Mouse (Mus musculus) cortical plate, adult 2 months (tissue): ENCODE measurements around the gene Prss53. TPM values are rescaled to one million over a fixed set of nuclear protein-coding genes. Genes with fewer than 3 reads are reported as not detected.

Experiments used
- H3K27ac ChIP-seq: fragments of 200-500 bp; 2 replicates; pipeline ENCODE4 v1.5.1; 2012; ENCODE audit warnings: low read length, control low read depth, inconsistent platforms; ENCODE audit not compliant: insufficient read depth
- H3K4me1 ChIP-seq: fragments of 200-500 bp; 2 replicates; pipeline ENCODE4 v1.6.1; 2011; ENCODE audit warnings: low read length; ENCODE audit not compliant: control insufficient read depth, insufficient read depth
- H3K4me3 ChIP-seq: fragments of 200-500 bp; 2 replicates; pipeline ENCODE4 v1.5.1; 2011; ENCODE audit warnings: mild to moderate bottlenecking, low read length, control low read depth; ENCODE audit not compliant: insufficient read depth
- CTCF ChIP-seq: fragments of 200-500 bp; IDR thresholded peaks from 2 replicates; pipeline ENCODE4 v1.5.1; 2011; ENCODE audit warnings: mild to moderate bottlenecking, control low read depth, low read length; ENCODE audit not compliant: insufficient read depth; ENCODE audit errors: extremely low read depth
- POLR2A ChIP-seq: fragments of 200-500 bp; IDR thresholded peaks from 2 replicates; pipeline ENCODE4 v1.6.1; 2011; ENCODE audit warnings: mild to moderate bottlenecking, low read length, control low read depth; ENCODE audit not compliant: insufficient read depth; ENCODE audit errors: extremely low read depth
- polyA plus RNA-seq: library from polyadenylated mRNA; depleted of rRNA; stranded (reverse); fragments of >200 nt; gene quantifications from 2 replicates; pipeline ENCODE4 v1.2.3, GENCODE M21; 2012

Prss53 gene
- polyA plus RNA-seq, 1 experiment = 4.6 TPM

DNA sequence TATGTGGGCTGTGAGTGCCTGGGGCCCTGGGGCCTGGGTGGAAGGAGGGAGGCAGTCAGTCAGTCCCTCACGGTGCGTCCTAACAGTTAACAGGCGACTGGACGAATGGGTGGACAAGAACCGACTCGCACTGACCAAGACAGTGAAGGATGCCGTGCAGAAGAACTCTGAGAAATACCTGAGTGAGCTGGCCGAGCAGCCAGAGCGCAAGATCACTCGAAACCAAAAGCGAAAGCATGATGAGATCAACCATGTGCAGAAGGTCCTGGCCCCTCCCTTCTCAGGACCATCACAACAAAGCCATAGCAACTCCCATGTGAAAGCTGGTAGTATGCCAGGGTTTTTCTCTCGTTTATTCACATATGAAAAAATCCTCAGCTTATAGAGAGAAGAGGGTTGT lies 24.5 kb upstream of the Prss53 start:
- Histone ChIP-seq H3K27ac (no peak overlapping the region), H3K4me1 (no peaks in the 10 kb centered on the region), H3K4me3 (no peak overlapping the region)
- TF ChIP-seq POLR2A (no peak), CTCF (no peak)

DNA sequence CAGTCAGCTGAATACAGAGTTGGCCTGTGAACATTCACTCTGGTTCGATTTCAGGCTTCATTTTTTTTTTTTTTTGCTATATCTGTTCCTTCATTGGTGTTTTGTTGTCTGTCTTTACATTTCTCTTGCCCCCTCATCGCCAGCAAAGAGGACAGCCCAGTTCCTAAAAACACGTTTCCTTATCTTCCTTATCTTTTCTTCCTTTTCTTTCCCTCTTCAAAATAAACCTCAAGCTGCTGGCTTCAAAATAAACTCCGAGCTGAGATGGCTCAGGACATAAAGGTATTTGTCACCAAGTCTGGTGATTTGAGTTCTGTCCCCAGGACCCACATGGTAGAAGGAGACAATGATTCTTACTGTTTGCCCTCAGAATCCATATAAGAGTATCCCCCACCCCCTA lies 22.2 kb upstream of the Prss53 start:
- H3K27ac ChIP-seq = no peak overlapping the region
- TF ChIP-seq POLR2A = no peak
- TF ChIP-seq CTCF = no peak
- H3K4me1 ChIP-seq = no peaks in the 10 kb centered on the region
- peak overlapping the region; percentile 39 for H3K4me3 ChIP-seq

DNA sequence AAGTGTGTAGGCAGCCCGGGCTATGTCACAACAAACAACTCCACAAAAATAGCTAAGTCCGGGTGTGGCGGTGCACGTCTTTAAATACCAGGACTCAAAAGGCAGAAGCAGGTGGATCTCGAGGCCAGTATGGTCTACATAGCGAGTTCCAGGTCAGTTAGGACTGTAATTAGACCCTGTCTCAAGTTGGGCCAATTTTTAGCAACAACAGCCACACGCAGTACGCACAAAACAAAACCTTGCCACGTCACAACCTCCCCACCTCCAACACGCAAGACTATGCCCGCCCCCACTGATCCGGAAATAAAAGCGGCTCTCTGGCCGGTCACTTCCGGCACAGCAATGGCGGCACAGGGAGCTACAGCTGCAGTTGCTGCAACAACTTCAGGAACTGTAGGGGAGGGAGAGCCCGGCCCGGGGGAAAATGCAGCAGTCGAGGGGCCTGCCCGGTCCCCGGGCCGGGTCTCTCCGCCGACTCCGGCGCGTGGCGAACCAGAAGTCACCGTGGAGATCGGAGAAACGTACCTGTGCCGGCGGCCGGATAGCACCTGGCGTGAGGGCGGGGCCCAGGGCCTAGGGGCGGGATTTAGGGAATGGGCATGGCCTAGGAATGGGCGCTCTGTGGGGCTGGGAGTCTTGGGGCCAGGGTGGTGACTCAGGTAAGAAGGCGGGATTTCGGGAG lies 21.6 kb upstream of the Prss53 start, which contains the start of gene Kat8:
Gene Kat8, plus strand, starts transcription at position 327 of the 682 bp plus-strand sequence.
- no peak for TF ChIP-seq CTCF
- TF ChIP-seq POLR2A = peak; percentile 89
- peak within 1 kb of the TSS; percentile 85 for H3K27ac ChIP-seq

DNA sequence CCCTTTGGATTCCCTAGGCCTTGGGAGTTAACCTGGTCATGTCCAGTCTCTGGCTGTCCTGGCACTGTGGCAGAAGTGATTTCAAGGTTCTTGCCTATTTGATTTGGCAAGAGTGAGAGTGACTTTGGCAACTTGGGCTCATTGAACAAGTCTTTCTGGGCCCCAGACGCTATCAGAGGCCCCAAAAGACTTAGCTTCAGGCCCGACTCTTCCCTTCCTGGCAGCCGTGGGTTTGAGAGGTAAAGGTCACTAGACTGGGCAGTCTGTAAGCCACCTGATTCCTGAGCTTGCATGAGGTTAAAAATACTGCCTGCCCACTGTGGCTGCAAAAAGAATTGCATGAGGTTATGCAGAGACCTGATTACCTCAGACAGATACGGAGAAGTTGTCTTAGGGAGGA lies 17.9 kb upstream of the Prss53 start:
- Histone ChIP-seq H3K4me1 (0 out of 2 replicates have a peak, but pooled peaks cover 4% of the 10 kb centered on the region), H3K27ac (no peak overlapping the region), H3K4me3 (no peak overlapping the region)
- TF ChIP-seq CTCF (no peak), POLR2A (no peak)

More for the DNA sequence above, 21.6 kb upstream of the Prss53 start, which contains the start of gene Kat8:
- H3K4me3 ChIP-seq = peak within 1 kb of the TSS; percentile 39
- H3K4me1 ChIP-seq = no peaks in the 10 kb centered on the region

DNA sequence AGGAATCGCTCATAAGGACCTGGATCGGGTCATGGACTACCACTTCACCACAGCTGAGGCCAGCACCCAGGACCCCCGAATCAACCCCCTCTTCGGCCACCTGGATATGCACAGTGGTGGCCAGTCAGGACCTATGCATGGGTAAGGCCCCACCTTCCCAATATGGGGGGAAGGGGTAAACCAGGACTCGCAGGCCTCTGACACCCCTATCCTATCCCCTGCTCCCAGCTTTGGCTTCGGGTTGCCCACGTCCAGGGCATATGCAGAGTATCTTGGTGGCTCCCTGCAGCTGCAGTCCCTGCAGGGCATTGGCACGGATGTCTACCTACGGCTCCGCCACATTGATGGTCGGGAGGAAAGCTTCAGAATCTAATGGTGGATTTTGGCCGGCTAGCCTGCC lies 17.2 kb upstream of the Prss53 start:
- no peak overlapping the region for H3K4me3 ChIP-seq
- no peak overlapping the region for H3K27ac ChIP-seq
- 0 out of 2 replicates have a peak, but pooled peaks cover 4% of the 10 kb centered on the region for H3K4me1 ChIP-seq
- TF ChIP-seq POLR2A = no peak
- no peak for TF ChIP-seq CTCF

DNA sequence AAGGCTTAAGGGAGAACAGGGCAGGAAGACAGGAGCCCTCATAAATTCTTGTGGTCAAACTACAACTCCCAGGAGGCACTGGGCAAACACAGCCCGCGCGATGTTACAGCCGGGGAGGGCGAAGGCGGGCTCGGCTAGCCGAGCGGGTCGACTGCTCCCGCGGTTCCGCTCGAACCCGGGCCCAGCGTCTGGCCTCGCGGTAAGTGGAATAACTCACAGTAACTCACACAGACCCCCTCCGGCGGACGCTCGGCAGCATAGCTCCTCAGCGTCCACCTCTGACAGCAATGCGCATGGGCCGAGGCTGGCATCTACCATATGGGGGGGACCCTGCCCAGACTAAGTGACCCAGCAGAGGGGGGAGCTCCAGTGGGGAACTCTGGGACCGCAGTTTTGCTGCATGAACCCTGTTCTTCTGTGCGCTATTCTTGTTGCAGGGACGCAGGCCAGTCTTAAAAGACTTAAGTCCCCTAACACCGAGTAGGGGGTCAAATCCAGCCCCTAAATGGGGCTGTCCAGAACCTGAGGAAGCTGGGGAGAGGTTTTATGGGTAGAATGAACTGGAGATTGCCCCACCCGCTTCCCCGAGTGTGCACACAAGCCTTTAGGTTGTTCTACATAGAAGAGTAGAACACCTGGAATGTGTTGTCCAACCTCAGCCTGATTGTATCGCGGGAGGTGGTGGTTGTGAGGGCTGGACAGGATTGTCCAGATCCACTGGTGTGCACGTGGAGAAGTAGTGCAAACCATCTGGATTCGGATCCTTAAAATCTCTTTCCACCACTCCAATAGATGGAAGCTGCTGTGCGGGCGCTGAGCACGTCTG lies 13.4 kb upstream of the Prss53 start, which contains the start of gene Bckdk:
Gene Bckdk, plus strand, starts transcription at position 112 of the 826 bp plus-strand sequence.
- Histone ChIP-seq H3K4me1 (0 out of 2 replicates have a peak, but pooled peaks cover 4% of the 10 kb centered on the region), H3K27ac (peak within 1 kb of the TSS; percentile 61; the same call in 1 of the 2 replicates), H3K4me3 (peak within 1 kb of the TSS; percentile 78)
- TF ChIP-seq CTCF = no peak
- peak; percentile 64 for TF ChIP-seq POLR2A

DNA sequence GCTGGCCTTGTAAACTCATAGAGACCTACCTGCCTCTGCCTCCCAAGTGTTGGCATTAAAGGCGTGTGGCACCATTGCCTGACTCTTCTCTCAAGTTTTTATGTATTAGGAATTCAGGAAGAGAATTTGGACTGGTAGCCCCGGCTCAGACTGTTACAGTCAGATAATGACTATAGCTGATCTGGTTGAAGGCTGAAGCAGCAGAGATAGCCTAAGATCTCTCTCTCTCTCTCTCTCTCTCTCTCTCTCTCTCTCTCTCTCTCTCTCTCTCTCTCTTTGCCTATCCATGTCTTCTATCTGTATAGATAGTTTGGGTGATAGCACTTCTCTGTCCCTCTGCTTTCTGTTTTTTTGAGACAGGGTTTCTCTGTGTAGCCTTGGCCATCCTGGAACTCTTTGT lies 11.0 kb upstream of the Prss53 start:
- TF ChIP-seq POLR2A (no peak), CTCF (no peak)
- H3K4me1 ChIP-seq = 0 out of 2 replicates have a peak, but pooled peaks cover 4% of the 10 kb centered on the region
- H3K27ac ChIP-seq = no peak overlapping the region
- no peak overlapping the region for H3K4me3 ChIP-seq

GRCm38 (mm10) chr7:127899997-127900396 lies 9.2 kb upstream of the Prss53 start:
- Histone ChIP-seq H3K27ac (no peak overlapping the region), H3K4me3 (no peak overlapping the region), H3K4me1 (0 out of 2 replicates have a peak, but pooled peaks cover 3% of the 10 kb centered on the region)
- no peak for TF ChIP-seq POLR2A
- no peak for TF ChIP-seq CTCF

DNA sequence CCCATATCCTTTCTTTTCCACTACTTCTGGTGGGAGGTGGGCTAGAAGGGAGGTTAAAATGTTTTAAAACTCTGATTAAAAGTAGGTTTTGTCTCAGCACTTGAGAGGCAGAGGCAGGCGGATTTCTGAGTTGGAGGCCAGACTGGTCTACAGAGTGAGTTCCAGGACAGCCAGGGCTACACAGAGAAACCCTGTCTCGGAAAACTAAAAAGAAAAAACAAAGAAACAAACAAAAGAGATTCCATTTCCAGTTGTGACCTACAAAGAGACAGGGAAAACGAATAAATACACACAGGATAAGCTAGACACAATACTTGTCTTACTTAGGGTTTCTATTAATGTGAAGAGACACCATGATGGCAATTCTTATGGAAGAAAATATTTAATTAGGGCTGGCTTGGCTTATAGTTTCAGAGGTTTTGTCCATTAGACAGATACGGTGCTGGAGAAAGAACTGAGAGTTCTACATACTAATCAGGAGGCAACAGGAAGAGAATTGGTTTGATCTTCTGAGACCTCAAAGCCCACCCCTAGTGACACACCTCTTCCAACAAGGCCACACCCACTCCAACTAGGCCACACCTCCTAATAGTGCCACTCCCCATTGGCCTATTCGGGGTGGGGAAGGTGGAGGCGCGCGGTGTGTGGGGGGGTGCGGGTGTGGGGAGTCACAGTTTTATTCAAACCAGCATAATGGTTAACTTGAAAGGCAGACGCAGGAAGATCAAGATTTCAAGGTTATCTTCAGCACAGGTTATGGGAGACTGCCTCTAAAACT lies 7.6 kb upstream of the Prss53 start:
- Histone ChIP-seq H3K4me1 (no peaks in the 10 kb centered on the region), H3K27ac (no peak overlapping the region), H3K4me3 (no peak overlapping the region)
- no peak for TF ChIP-seq CTCF
- TF ChIP-seq POLR2A = no peak
